Mouse (Mus musculus) forebrain, embryonic 16.5 days (tissue): ENCODE measurements around the gene Cdiptos. TPM values are rescaled to one million over a fixed set of nuclear protein-coding genes. Genes with fewer than 3 reads are reported as not detected.

Experiments used
- ATAC-seq: fragments of 200-750 bp; cut with Nextera tagmentation; 2 replicates; pipeline ENCODE4 v1.8.0; 2017; ENCODE audit warnings: mild to moderate bottlenecking, moderate library complexity
- H3K27ac ChIP-seq: fragments of 300-500 bp; sonication (generic); 2 replicates; pipeline ENCODE4 v1.5.1; 2014; ENCODE audit warnings: low read length, control low read depth
- H3K27me3 ChIP-seq: fragments of 300-500 bp; sonication (generic); replicated peaks from 2 replicates; pipeline ENCODE4 v1.6.1; 2014; ENCODE audit warnings: low read length; ENCODE audit not compliant: control insufficient read depth, insufficient read depth
- H3K36me3 ChIP-seq: fragments of 300-500 bp; sonication (generic); 2 replicates; pipeline ENCODE4 v1.6.1; 2014; ENCODE audit not compliant: control insufficient read depth, insufficient read depth
- H3K4me1 ChIP-seq: fragments of 300-500 bp; sonication (generic); replicated peaks from 2 replicates; pipeline ENCODE4 v1.6.1; 2014; ENCODE audit warnings: low read length; ENCODE audit not compliant: control insufficient read depth, insufficient read depth
- H3K4me2 ChIP-seq: fragments of 300-500 bp; sonication (generic); 2 replicates; pipeline ENCODE4 v1.6.1; 2014; ENCODE audit warnings: mild to moderate bottlenecking, low read length, control low read depth
- H3K4me3 ChIP-seq: fragments of 300-500 bp; sonication (generic); replicated peaks from 2 replicates; pipeline ENCODE4 v1.5.1; 2014; ENCODE audit warnings: mild to moderate bottlenecking, low read length, control low read depth
- H3K9ac ChIP-seq: fragments of 300-500 bp; sonication (generic); replicated peaks from 2 replicates; pipeline ENCODE4 v1.6.1; 2014; ENCODE audit warnings: low read depth, low read length, control low read depth
- H3K9me3 ChIP-seq: fragments of 300-500 bp; sonication (generic); 2 replicates; pipeline ENCODE4 v1.6.1; 2016; ENCODE audit warnings: low read length; ENCODE audit not compliant: control insufficient read depth
- WGBS: fragments of 180-500 bp; shearing (Covaris S2); extraction: QIAGEN DNeasy Blood & Tissue Kit; methylation state at CpG from one replicate; pipeline ENCODE4 v1.1.7; 2014; 5-methylcytosine and 5-hydroxymethylcytosine counted together
- polyA plus RNA-seq: library from polyadenylated mRNA; unstranded; fragments of >200 nt; fragmentation: Nextera tagmentation; extraction: Ambion mirVana; gene quantifications from 2 replicates; pipeline ENCODE4 v1.2.1, GENCODE M21; 2015

The Cdiptos gene
- polyA plus RNA-seq, 1 experiment from 2014 or later = 1.2 TPM

GRCm38 (mm10) chr7:127007313-127008024, 31.6 kb upstream of the Cdiptos start:
- Histone ChIP-seq H3K4me1 (peaks cover 13% of the 10 kb centered on the region), H3K4me3 (no peak overlapping the region), H3K4me2 (no peak overlapping the region), H3K9ac (no peak overlapping the region), H3K27ac (peak overlapping the region; percentile 39; the same call in 1 of the 2 replicates), H3K27me3 (no peaks in the 10 kb centered on the region), H3K9me3 (no peaks in the 10 kb centered on the region), H3K36me3 (no peaks in the 10 kb centered on the region)
- WGBS = 84% methylated on average over 6 of the region's 6 CpGs
- ATAC-seq = no peak

GRCm38 (mm10) chr7:127004122-127004875, 28.4 kb upstream of the Cdiptos start:
- WGBS = 89% methylated on average over 4 of the region's 4 CpGs
- no peak for ATAC-seq

GRCm38 (mm10) chr7:127003620-127004019, 27.7 kb upstream of the Cdiptos start:
- H3K9me3 ChIP-seq = no peaks in the 10 kb centered on the region
- H3K27ac ChIP-seq = no peak overlapping the region
- peaks cover 8% of the 10 kb centered on the region for H3K4me1 ChIP-seq
- no peaks in the 10 kb centered on the region for H3K27me3 ChIP-seq
- no peak for ATAC-seq
- H3K4me2 ChIP-seq = no peak overlapping the region
- no peak overlapping the region for H3K4me3 ChIP-seq
- no peaks in the 10 kb centered on the region for H3K36me3 ChIP-seq
- no peak overlapping the region for H3K9ac ChIP-seq
- 86% methylated on average over 5 of the region's 5 CpGs for WGBS

More at GRCm38 (mm10) chr7:127004122-127004875, 28.4 kb upstream of the Cdiptos start:
- no peak overlapping the region for H3K9ac ChIP-seq
- H3K4me1 ChIP-seq = peaks cover 13% of the 10 kb centered on the region
- no peak overlapping the region for H3K4me3 ChIP-seq
- no peaks in the 10 kb centered on the region for H3K36me3 ChIP-seq
- no peak overlapping the region for H3K4me2 ChIP-seq
- H3K9me3 ChIP-seq = no peaks in the 10 kb centered on the region
- no peaks in the 10 kb centered on the region for H3K27me3 ChIP-seq
- H3K27ac ChIP-seq = no peak overlapping the region

- WGBS = 91% methylated on average over 10 of the region's 10 CpGs
- Histone ChIP-seq H3K4me2 (no peak overlapping the region), H3K27ac (no peak overlapping the region), H3K4me3 (no peak overlapping the region), H3K9me3 (no peaks in the 10 kb centered on the region), H3K9ac (no peak overlapping the region), H3K4me1 (no peaks in the 10 kb centered on the region), H3K27me3 (no peaks in the 10 kb centered on the region), H3K36me3 (no peaks in the 10 kb centered on the region)
- ATAC-seq = no peak
These were observed 23.7 kb upstream of the Cdiptos start for GRCm38 (mm10) chr7:126999568-126999967.

- no peaks in the 10 kb centered on the region for H3K36me3 ChIP-seq
- 88% methylated on average over 4 of the region's 4 CpGs for WGBS
- no peak overlapping the region for H3K4me2 ChIP-seq
- H3K4me1 ChIP-seq = no peaks in the 10 kb centered on the region
- no peak for ATAC-seq
- H3K9ac ChIP-seq = no peak overlapping the region
- no peak overlapping the region for H3K27ac ChIP-seq
- H3K4me3 ChIP-seq = no peak overlapping the region
- H3K9me3 ChIP-seq = no peaks in the 10 kb centered on the region
- no peaks in the 10 kb centered on the region for H3K27me3 ChIP-seq
These were observed 20.6 kb upstream of the Cdiptos start for GRCm38 (mm10) chr7:126996449-126996848.

- Histone ChIP-seq H3K4me2 (no peak overlapping the region), H3K27ac (no peak overlapping the region), H3K9me3 (no peaks in the 10 kb centered on the region), H3K27me3 (no peaks in the 10 kb centered on the region), H3K4me3 (no peak overlapping the region), H3K4me1 (no peaks in the 10 kb centered on the region), H3K9ac (no peak overlapping the region), H3K36me3 (no peaks in the 10 kb centered on the region)
- 68% methylated on average over 8 of the region's 8 CpGs for WGBS
- no peak for ATAC-seq
These were observed 12.9 kb upstream of the Cdiptos start for GRCm38 (mm10) chr7:126988816-126989215.

- 36% methylated on average over 9 of the region's 9 CpGs for WGBS
- no peak overlapping the region for H3K27ac ChIP-seq
- no peak overlapping the region for H3K9ac ChIP-seq
- H3K9me3 ChIP-seq = no peaks in the 10 kb centered on the region
- no peaks in the 10 kb centered on the region for H3K36me3 ChIP-seq
- no peaks in the 10 kb centered on the region for H3K4me1 ChIP-seq
- no peak overlapping the region for H3K4me3 ChIP-seq
- no peak for ATAC-seq
- H3K4me2 ChIP-seq = no peak overlapping the region
- H3K27me3 ChIP-seq = no peaks in the 10 kb centered on the region
These were observed 10.4 kb upstream of the Cdiptos start for GRCm38 (mm10) chr7:126986319-126986718.

GRCm38 (mm10) chr7:126984667-126985444, 9.0 kb upstream of the Cdiptos start:
- no peak overlapping the region for H3K9ac ChIP-seq
- H3K27me3 ChIP-seq = no peaks in the 10 kb centered on the region
- H3K27ac ChIP-seq = no peak overlapping the region
- no peak for ATAC-seq
- H3K4me1 ChIP-seq = no peaks in the 10 kb centered on the region
- no peak overlapping the region for H3K4me2 ChIP-seq
- H3K36me3 ChIP-seq = no peaks in the 10 kb centered on the region; the same call in 1 of the 2 replicates
- H3K4me3 ChIP-seq = no peak overlapping the region
- WGBS = 64% methylated on average over 10 of the region's 10 CpGs
- H3K9me3 ChIP-seq = no peaks in the 10 kb centered on the region

- H3K36me3 ChIP-seq = peaks cover 9% of the 10 kb centered on the region; the same call in 1 of the 2 replicates
- no peaks in the 10 kb centered on the region for H3K4me1 ChIP-seq
- H3K27ac ChIP-seq = no peak overlapping the region
- ATAC-seq = no peak
- H3K4me3 ChIP-seq = no peak overlapping the region
- H3K27me3 ChIP-seq = no peaks in the 10 kb centered on the region
- H3K9me3 ChIP-seq = no peaks in the 10 kb centered on the region
- H3K4me2 ChIP-seq = no peak overlapping the region
- no peak overlapping the region for H3K9ac ChIP-seq
- WGBS = 79% methylated on average over 7 of the region's 7 CpGs
These were observed 7.2 kb upstream of the Cdiptos start for GRCm38 (mm10) chr7:126983113-126983512.
